Mouse (Mus musculus) midbrain, embryonic 14.5 days (tissue): ENCODE measurements around the gene Myo7a. TPM values are rescaled to one million over a fixed set of nuclear protein-coding genes. Genes with fewer than 3 reads are reported as not detected.

Experiments
- ATAC-seq: fragments of 200-750 bp; cut with Nextera tagmentation; 2 replicates; pipeline ENCODE4 v1.8.0; 2017; ENCODE audit warnings: moderate number of reproducible peaks, moderate library complexity; ENCODE audit not compliant: low FRiP score, low TSS enrichment
- DNase-seq: peaks from one replicate; pipeline ENCODE4 v3.0.0-alpha.2; 2015
- H3K27ac ChIP-seq: fragments of 300-500 bp; sonication (generic); replicated peaks from 2 replicates; pipeline ENCODE4 v1.5.1; 2014; ENCODE audit warnings: mild to moderate bottlenecking, low read depth, low read length, moderate library complexity
- H3K27me3 ChIP-seq: fragments of 300-500 bp; sonication (generic); 2 replicates; pipeline ENCODE4 v1.6.1; 2014; ENCODE audit warnings: low read length, control low read depth, mixed read lengths; ENCODE audit not compliant: control insufficient read depth, insufficient read depth
- H3K36me3 ChIP-seq: fragments of 300-500 bp; sonication (generic); 2 replicates; pipeline ENCODE4 v1.6.1; 2014; ENCODE audit warnings: low read length, control low read depth; ENCODE audit not compliant: control insufficient read depth, insufficient read depth
- H3K4me1 ChIP-seq: fragments of 300-500 bp; sonication (generic); 2 replicates; pipeline ENCODE4 v1.6.1; 2014; ENCODE audit warnings: mild to moderate bottlenecking, antibody characterized with exemption, low read length, control low read depth; ENCODE audit not compliant: control insufficient read depth, insufficient read depth
- H3K4me2 ChIP-seq: fragments of 300-500 bp; sonication (generic); 2 replicates; pipeline ENCODE4 v1.6.1; 2014; ENCODE audit warnings: mild to moderate bottlenecking, low read length, moderate library complexity
- H3K4me3 ChIP-seq: fragments of 300-500 bp; sonication (generic); replicated peaks from 2 replicates; pipeline ENCODE4 v1.5.1; 2014; ENCODE audit warnings: low read depth, low read length
- H3K9ac ChIP-seq: fragments of 300-500 bp; sonication (generic); replicated peaks from 2 replicates; pipeline ENCODE4 v1.6.1; 2014; ENCODE audit warnings: mild to moderate bottlenecking, low read length, moderate library complexity
- H3K9me3 ChIP-seq: fragments of 300-500 bp; sonication (generic); 2 replicates; pipeline ENCODE4 v1.6.1; 2016; ENCODE audit warnings: low read length, control low read depth, mixed read lengths; ENCODE audit not compliant: control insufficient read depth
- WGBS: fragments of 180-500 bp; shearing (Covaris S2); extraction: QIAGEN DNeasy Blood & Tissue Kit; methylation state at CpG from one replicate; pipeline ENCODE4 v1.1.7; 2014; 5-methylcytosine and 5-hydroxymethylcytosine counted together
- polyA plus RNA-seq: library from polyadenylated mRNA; unstranded; fragments of >200 nt; fragmentation: Nextera tagmentation; extraction: Ambion mirVana; gene quantifications from 2 replicates; pipeline ENCODE4 v1.2.1, GENCODE M21; 2014

The Myo7a gene
- polyA plus RNA-seq, 1 experiment from 2014 or later = 20.3 TPM

DNA sequence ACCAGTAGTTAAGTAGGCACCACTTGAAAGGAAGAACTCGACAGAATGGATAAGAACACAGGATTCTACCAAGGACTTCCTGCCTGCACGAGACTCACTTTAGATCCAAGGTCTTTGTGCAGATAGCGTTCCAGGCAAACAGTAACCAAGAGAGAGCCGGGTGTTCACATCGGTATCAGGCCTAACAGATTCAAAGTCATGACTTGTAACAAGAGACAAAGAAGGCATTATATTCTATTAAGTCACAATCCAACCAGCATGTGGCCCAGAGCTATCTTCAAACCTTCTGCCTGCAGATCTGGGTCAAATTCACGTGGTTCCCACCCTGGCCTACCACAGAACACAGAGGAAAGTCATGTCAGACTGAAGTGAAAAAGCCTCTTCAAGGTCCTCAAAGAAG, 4.7 kb downstream of the Myo7a start:
- peaks cover 7% of the 10 kb centered on the region; the same call in 1 of the 2 replicates for H3K4me1 ChIP-seq
- H3K27ac ChIP-seq = no peak overlapping the region
- no peaks in the 10 kb centered on the region for H3K36me3 ChIP-seq
- H3K9me3 ChIP-seq = no peaks in the 10 kb centered on the region
- H3K27me3 ChIP-seq = no peaks in the 10 kb centered on the region
- WGBS = 75% methylated on average over 6 of the region's 6 CpGs
- no peak overlapping the region for H3K9ac ChIP-seq
- H3K4me2 ChIP-seq = no peak overlapping the region
- ATAC-seq (no peak), DNase-seq (no peak)
- H3K4me3 ChIP-seq = no peak overlapping the region

- peaks cover 7% of the 10 kb centered on the region; the same call in 1 of the 2 replicates for H3K4me1 ChIP-seq
- H3K27me3 ChIP-seq = no peaks in the 10 kb centered on the region
- WGBS = 9% methylated on average over 25 of the region's 25 CpGs
- H3K36me3 ChIP-seq = no peaks in the 10 kb centered on the region
- H3K4me3 ChIP-seq = peak overlapping the region; percentile 8; the same call in 1 of the 2 replicates
- H3K9ac ChIP-seq = peak overlapping the region; percentile 39; the same call in 1 of the 2 replicates
- peak overlapping the region; percentile 43 for H3K4me2 ChIP-seq
- no peaks in the 10 kb centered on the region for H3K9me3 ChIP-seq
- DNase-seq = peak; percentile 28
- ATAC-seq = no peak
- H3K27ac ChIP-seq = no peak overlapping the region
These were observed 8.1 kb downstream of the Myo7a start for GRCm38 (mm10) chr7:98111233-98111632.

DNA sequence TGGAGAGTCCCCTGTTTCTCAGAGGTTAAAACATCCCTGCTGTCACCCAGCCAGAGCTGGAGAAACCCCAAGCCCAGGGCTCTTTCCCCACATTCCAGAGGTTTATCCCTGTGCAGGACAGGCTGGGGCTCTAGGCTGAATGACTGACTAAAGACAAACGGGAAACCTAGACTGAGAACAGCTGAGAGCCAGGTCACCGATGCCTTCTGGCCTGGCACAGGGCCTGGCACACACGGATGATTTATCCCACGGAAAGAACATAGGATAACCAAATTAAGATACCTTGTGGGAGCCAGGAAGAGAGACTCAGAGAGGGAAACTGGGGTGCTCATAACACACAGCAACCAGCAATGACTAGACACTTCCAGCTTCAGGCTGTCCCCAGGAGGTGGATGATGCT, 9.6 kb downstream of the Myo7a start:
- WGBS = 84% methylated on average over 4 of the region's 4 CpGs
- no peak overlapping the region for H3K27ac ChIP-seq
- H3K4me2 ChIP-seq = no peak overlapping the region
- ATAC-seq (no peak), DNase-seq (no peak)
- H3K9me3 ChIP-seq = no peaks in the 10 kb centered on the region
- no peaks in the 10 kb centered on the region for H3K27me3 ChIP-seq
- H3K36me3 ChIP-seq = no peaks in the 10 kb centered on the region
- H3K9ac ChIP-seq = no peak overlapping the region
- H3K4me1 ChIP-seq = peaks cover 7% of the 10 kb centered on the region; the same call in 1 of the 2 replicates
- H3K4me3 ChIP-seq = no peak overlapping the region

- Histone ChIP-seq H3K4me1 (peaks cover 7% of the 10 kb centered on the region; the same call in 1 of the 2 replicates), H3K27ac (no peak overlapping the region), H3K4me3 (no peak overlapping the region), H3K27me3 (no peaks in the 10 kb centered on the region), H3K9ac (no peak overlapping the region), H3K36me3 (no peaks in the 10 kb centered on the region), H3K9me3 (no peaks in the 10 kb centered on the region), H3K4me2 (no peak overlapping the region)
- ATAC-seq (no peak), DNase-seq (no peak)
- 88% methylated on average over 16 of the region's 16 CpGs for WGBS
These were observed 10.5 kb downstream of the Myo7a start for GRCm38 (mm10) chr7:98108636-98109430.

DNA sequence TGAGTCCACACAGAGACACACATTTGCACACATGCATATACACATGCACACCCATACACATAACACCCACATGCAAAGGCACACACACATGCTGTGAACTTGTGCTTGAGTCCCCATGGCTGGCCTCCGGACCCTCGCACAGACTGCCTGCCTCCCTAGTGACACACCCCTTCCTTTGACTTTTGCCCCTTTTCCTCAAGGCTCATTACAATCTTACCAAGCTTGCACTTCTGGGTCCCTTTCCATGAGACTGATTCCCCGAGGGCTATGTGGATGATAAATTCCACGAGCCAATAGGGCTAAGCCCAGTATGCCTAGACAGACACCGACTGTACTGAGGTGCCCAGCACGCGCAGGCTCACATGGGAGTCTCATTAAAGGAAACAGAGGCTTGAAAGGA, 13.1 kb downstream of the Myo7a start:
- H3K27me3 ChIP-seq = no peaks in the 10 kb centered on the region
- H3K4me1 ChIP-seq = peaks cover 11% of the 10 kb centered on the region; the same call in 1 of the 2 replicates
- H3K4me2 ChIP-seq = no peak overlapping the region
- no peak overlapping the region for H3K9ac ChIP-seq
- H3K4me3 ChIP-seq = no peak overlapping the region
- no peaks in the 10 kb centered on the region for H3K36me3 ChIP-seq
- no peak overlapping the region for H3K27ac ChIP-seq
- ATAC-seq = no peak
- DNase-seq = no peak
- H3K9me3 ChIP-seq = no peaks in the 10 kb centered on the region
- WGBS = 87% methylated on average over 7 of the region's 7 CpGs

GRCm38 (mm10) chr7:98104481-98105435, 14.6 kb downstream of the Myo7a start:
- WGBS = 68% methylated on average over 16 of the region's 16 CpGs

GRCm38 (mm10) chr7:98103942-98104292, 15.4 kb downstream of the Myo7a start:
- H3K9ac ChIP-seq = no peak overlapping the region
- DNase-seq (no peak), ATAC-seq (no peak)
- H3K4me1 ChIP-seq = 0 out of 2 replicates have a peak, but pooled peaks cover 7% of the 10 kb centered on the region
- no peak overlapping the region for H3K27ac ChIP-seq
- H3K4me3 ChIP-seq = no peak overlapping the region
- no peaks in the 10 kb centered on the region for H3K36me3 ChIP-seq
- no peak overlapping the region for H3K4me2 ChIP-seq
- H3K9me3 ChIP-seq = no peaks in the 10 kb centered on the region
- H3K27me3 ChIP-seq = no peaks in the 10 kb centered on the region
- WGBS = 78% methylated on average over 5 of the region's 5 CpGs

More at GRCm38 (mm10) chr7:98104481-98105435, 14.6 kb downstream of the Myo7a start:
- ATAC-seq (no peak), DNase-seq (no peak)
- Histone ChIP-seq H3K4me3 (no peak overlapping the region), H3K9ac (no peak overlapping the region), H3K9me3 (no peaks in the 10 kb centered on the region), H3K4me2 (no peak overlapping the region), H3K4me1 (0 out of 2 replicates have a peak, but pooled peaks cover 7% of the 10 kb centered on the region), H3K36me3 (no peaks in the 10 kb centered on the region), H3K27ac (no peak overlapping the region), H3K27me3 (no peaks in the 10 kb centered on the region)

DNA sequence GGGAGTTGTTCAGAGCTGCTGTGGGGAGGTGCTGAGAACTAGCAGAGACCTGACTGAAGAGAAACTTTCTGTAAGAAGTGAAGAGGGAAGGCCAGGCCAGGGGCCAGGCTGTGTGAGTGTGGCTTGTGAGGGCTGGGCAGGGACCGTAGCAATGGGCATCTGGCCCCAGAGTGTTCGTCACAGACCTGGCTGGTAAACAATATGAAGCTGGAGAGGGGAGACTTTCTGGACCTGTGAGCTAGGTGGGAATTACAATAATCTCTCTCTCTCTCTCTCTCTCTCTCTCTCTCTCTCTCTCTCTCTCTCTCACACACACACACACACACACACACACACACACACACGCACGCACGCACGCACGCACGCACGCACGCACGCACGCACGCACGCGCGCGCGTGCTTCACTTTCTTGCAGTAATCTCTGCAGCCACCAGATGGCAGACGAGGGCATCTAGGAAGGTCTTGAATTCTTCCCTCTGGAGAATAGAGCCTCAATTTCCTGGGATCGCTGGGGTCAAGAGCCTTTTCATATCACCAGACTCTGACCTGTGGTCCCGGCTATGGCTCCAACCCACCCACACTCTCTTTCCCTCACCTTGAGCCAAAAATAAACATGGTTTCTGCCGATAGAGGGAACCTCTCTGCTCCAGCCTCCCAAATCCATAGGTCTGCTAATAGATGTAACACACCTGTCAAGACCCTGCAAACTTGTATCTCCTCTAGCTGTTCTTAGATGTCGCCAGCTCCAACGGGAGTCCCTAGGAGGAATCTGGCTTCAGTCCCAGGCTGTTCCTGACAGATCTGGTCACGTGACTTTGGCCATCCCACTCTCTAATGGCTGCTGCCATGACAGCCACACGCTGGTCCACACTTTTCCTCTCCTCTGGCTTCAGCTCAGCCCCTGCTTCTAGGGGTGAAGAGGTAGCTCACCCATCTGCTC, 16.1 kb downstream of the Myo7a start:
- Histone ChIP-seq H3K4me2 (peak overlapping the region; percentile 56), H3K27ac (peak overlapping the region; percentile 75), H3K4me3 (peak overlapping the region; percentile 25), H3K27me3 (no peaks in the 10 kb centered on the region), H3K9ac (peak overlapping the region; percentile 52), H3K9me3 (no peaks in the 10 kb centered on the region), H3K36me3 (no peaks in the 10 kb centered on the region), H3K4me1 (0 out of 2 replicates have a peak, but pooled peaks cover 7% of the 10 kb centered on the region)
- DNase-seq (peak; percentile 95), ATAC-seq (peak; percentile 70)
- WGBS = 18% methylated on average over 22 of the region's 26 CpGs
